Mouse (Mus musculus) E14TG2a.4 (cell line): ENCODE measurements at regions not wholly inside any gene's neighbourhood (a gene's known extent, or its start where the extent isn't known, plus 50 kb on each side); places are given as distances from the start of the nearest gene placed in this dataset.

Experiments
- H3K27me3 ChIP-seq: 2 replicates; pipeline ENCODE4 v1.6.1; 2014; ENCODE audit warnings: low read length, control low read depth; ENCODE audit not compliant: insufficient read depth
- H3K36me3 ChIP-seq: 2 replicates; pipeline ENCODE4 v1.6.1; 2014; ENCODE audit warnings: low read length, control low read depth; ENCODE audit not compliant: insufficient read depth
- H3K4me1 ChIP-seq: replicated peaks from 2 replicates; pipeline ENCODE4 v1.6.1; 2014; ENCODE audit warnings: low read depth, low read length, control low read depth
- H3K4me3 ChIP-seq: replicated peaks from 2 replicates; pipeline ENCODE4 v1.5.1; 2014; ENCODE audit warnings: mild to moderate bottlenecking, low read length
- H3K9me3 ChIP-seq: 2 replicates; pipeline ENCODE4 v1.6.1; 2014; ENCODE audit warnings: low read length, control low read depth
- CTCF ChIP-seq: conservative IDR thresholded peaks from 2 replicates; pipeline ENCODE4 v1.5.1; 2014; ENCODE audit warnings: low read length
- NANOG ChIP-seq: IDR thresholded peaks from 2 replicates; pipeline ENCODE4 v1.6.1; 2014; ENCODE audit warnings: borderline replicate concordance, low read length, mixed read lengths
- POU5F1 ChIP-seq: IDR thresholded peaks from 2 replicates; pipeline ENCODE4 v1.6.1; 2014; ENCODE audit warnings: low read length, borderline replicate concordance

- Histone ChIP-seq H3K36me3 (no peaks in the 10 kb centered on the region), H3K4me3 (no peak overlapping the region), H3K27me3 (no peaks in the 10 kb centered on the region), H3K4me1 (no peaks in the 10 kb centered on the region), H3K9me3 (no peaks in the 10 kb centered on the region)
- TF ChIP-seq CTCF: no peak
- TF ChIP-seq POU5F1: no peak
These were observed 156.7 kb downstream of the Tbx18 start for GRCm38 (mm10) chr9:87574250-87574864.

DNA sequence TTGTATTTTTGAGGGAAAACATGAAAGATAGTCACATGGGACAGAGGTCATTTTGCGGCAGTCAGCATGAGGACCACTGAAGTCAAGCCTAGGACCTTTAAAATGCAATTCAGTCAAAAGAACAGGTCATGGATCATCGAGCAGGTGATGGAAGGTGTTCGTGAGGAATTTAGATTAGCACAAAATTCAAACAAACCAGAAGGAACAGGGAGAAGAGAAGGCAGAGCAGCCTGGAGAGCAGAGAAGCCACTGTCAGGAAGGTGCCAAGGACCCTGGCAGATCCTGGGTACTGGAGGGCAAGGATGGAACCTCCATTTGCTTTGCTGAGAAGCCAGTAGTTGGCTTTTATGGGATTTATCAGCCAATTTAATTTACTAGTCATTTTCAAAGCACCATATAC is 167.8 kb downstream of the Tbx18 start:
- no peaks in the 10 kb centered on the region for H3K36me3 ChIP-seq
- H3K4me1 ChIP-seq: no peaks in the 10 kb centered on the region
- H3K27me3 ChIP-seq: no peaks in the 10 kb centered on the region
- H3K9me3 ChIP-seq: no peaks in the 10 kb centered on the region
- no peak overlapping the region for H3K4me3 ChIP-seq
- no peak for TF ChIP-seq POU5F1
- TF ChIP-seq NANOG: no peak
- TF ChIP-seq CTCF: no peak

- Histone ChIP-seq H3K36me3 (no peaks in the 10 kb centered on the region), H3K27me3 (no peaks in the 10 kb centered on the region), H3K4me3 (no peak overlapping the region), H3K9me3 (no peaks in the 10 kb centered on the region), H3K4me1 (no peaks in the 10 kb centered on the region)
- no peak for TF ChIP-seq CTCF
- TF ChIP-seq NANOG: no peak
- no peak for TF ChIP-seq POU5F1
These were observed 168.3 kb downstream of the Tbx18 start for GRCm38 (mm10) chr9:87562796-87563195.

GRCm38 (mm10) chr9:87557841-87558240 is 173.2 kb downstream of the Tbx18 start:
- TF ChIP-seq POU5F1: no peak
- no peak for TF ChIP-seq CTCF
- no peak for TF ChIP-seq NANOG
- H3K4me3 ChIP-seq: no peak overlapping the region
- H3K4me1 ChIP-seq: no peaks in the 10 kb centered on the region
- H3K27me3 ChIP-seq: no peaks in the 10 kb centered on the region
- no peaks in the 10 kb centered on the region for H3K36me3 ChIP-seq
- H3K9me3 ChIP-seq: no peaks in the 10 kb centered on the region

GRCm38 (mm10) chr9:87556953-87557394 is 174.1 kb downstream of the Tbx18 start:
- H3K4me3 ChIP-seq: no peak overlapping the region
- no peaks in the 10 kb centered on the region for H3K4me1 ChIP-seq
- no peaks in the 10 kb centered on the region for H3K27me3 ChIP-seq
- H3K9me3 ChIP-seq: no peaks in the 10 kb centered on the region
- TF ChIP-seq POU5F1: no peak
- TF ChIP-seq NANOG: no peak
- TF ChIP-seq CTCF: no peak
- no peaks in the 10 kb centered on the region for H3K36me3 ChIP-seq

DNA sequence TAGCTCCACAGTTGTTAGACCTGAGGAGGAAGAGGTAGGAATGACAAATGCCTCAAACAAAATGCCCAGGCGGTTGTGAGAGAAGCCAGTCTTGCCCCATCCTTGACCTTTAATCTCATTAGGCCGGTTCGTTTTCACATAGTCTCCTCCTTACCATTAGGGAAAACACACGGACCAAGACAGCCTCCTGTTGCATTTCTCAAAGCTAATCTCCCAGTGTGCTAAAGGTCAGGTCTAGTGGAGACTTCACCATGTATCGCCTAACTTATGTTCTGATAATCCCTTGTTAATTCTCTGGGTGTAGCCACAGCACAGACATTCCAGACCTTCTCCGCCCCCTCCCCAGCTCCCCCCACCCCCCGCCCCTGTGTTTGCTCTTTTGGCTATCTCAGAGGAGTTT is 174.5 kb downstream of the Tbx18 start:
- no peak overlapping the region for H3K4me3 ChIP-seq
- H3K27me3 ChIP-seq: no peaks in the 10 kb centered on the region
- H3K36me3 ChIP-seq: no peaks in the 10 kb centered on the region
- no peaks in the 10 kb centered on the region for H3K4me1 ChIP-seq
- no peak for TF ChIP-seq NANOG
- no peak for TF ChIP-seq CTCF
- no peak for TF ChIP-seq POU5F1
- H3K9me3 ChIP-seq: no peaks in the 10 kb centered on the region

DNA sequence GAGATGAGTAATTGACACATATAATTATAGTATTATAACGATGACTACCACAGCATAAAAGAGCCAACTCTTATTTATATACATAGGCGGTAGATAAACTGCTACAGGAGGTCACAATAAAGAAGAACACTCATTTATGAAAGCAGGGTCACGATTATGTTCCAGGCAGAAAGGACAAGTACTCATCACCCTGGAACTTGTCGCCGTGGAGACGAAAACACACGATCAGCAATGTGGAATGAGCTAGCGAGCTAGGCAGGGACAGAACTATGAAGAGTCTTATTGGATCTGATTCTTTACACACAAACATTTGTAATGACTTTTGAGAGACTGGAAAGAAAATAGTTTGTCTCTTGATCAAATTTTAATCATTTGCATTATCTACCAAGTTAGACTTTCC is 197.9 kb downstream of the Tbx18 start:
- no peak for TF ChIP-seq NANOG
- no peak for TF ChIP-seq POU5F1
- no peak for TF ChIP-seq CTCF
- H3K4me3 ChIP-seq: no peak overlapping the region
- no peaks in the 10 kb centered on the region for H3K27me3 ChIP-seq
- H3K4me1 ChIP-seq: no peaks in the 10 kb centered on the region
- H3K9me3 ChIP-seq: no peaks in the 10 kb centered on the region
- no peaks in the 10 kb centered on the region for H3K36me3 ChIP-seq

GRCm38 (mm10) chr9:87529908-87530307 is 201.2 kb downstream of the Tbx18 start:
- no peak for TF ChIP-seq CTCF
- TF ChIP-seq NANOG: no peak
- TF ChIP-seq POU5F1: no peak
- Histone ChIP-seq H3K27me3 (no peaks in the 10 kb centered on the region), H3K4me3 (no peak overlapping the region), H3K9me3 (no peaks in the 10 kb centered on the region; the same call in 1 of the 2 replicates), H3K4me1 (no peaks in the 10 kb centered on the region), H3K36me3 (no peaks in the 10 kb centered on the region)

GRCm38 (mm10) chr9:87524890-87525684 is 206.0 kb downstream of the Tbx18 start:
- no peaks in the 10 kb centered on the region; the same call in 1 of the 2 replicates for H3K9me3 ChIP-seq
- H3K36me3 ChIP-seq: no peaks in the 10 kb centered on the region
- no peaks in the 10 kb centered on the region for H3K4me1 ChIP-seq
- TF ChIP-seq CTCF (no peak), POU5F1 (no peak), NANOG (no peak)
- no peaks in the 10 kb centered on the region for H3K27me3 ChIP-seq
- H3K4me3 ChIP-seq: no peak overlapping the region
